Mouse (Mus musculus) spleen, postnatal 0 days (tissue): ENCODE measurements around the gene Nts. TPM values are rescaled to one million over a fixed set of nuclear protein-coding genes. Genes with fewer than 3 reads are reported as not detected.

ENCODE experiments used
- polyA plus RNA-seq: library from polyadenylated mRNA; unstranded; fragments of >200 nt; fragmentation: Nextera tagmentation; extraction: Ambion mirVana; gene quantifications from 2 replicates; pipeline ENCODE4 v1.2.1, GENCODE M21; 2015

Gene Nts
- 0.34 and 0.47 TPM in 2 replicates for polyA plus RNA-seq

GRCm38 (mm10) chr10:102490386-102490785 is at the start of gene Nts:
TSS of gene Nts (minus strand) at chr10:102490486.

DNA sequence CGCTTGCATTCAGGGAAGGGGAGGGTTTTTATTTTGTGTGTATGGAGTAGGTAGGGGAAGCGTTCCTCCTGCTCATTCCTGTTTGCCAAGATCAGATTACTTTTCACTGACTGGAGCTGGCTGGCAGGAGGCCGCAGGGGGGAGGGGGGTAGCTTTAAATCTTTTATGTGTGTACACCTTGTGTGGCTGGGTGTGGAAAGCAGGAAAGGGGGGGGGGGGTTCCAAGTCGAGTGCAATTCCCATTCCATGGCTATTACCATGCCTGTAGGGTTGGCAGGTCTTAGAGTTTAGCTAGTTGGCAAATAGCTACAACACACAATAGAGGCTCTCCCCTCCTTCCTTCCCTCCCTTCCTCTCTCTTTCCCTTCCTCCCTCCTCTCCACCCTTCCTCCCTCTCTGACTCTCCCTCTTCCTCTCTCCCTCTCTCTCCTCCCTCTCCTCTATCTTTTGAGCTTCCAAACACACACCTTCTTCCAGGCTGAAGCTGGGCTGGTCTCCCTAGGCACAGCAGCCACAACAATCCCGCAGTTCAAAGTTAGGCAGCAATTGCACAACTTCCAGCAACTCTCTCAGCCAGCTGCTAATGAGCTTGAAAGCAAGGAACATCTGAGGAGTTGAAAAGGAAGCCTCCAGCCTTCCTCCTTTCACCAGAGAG is 21.6 kb upstream of the Nts start, which contains the start of gene Rassf9:
Gene Rassf9 (plus strand): TSS at position 416 of the 655 bp plus-strand sequence.

Other genes with a start within 250 kb of the Nts start
- 0.34 and 0.59 TPM in 2 replicates for gene Rassf9, start 21.7 kb upstream of the Nts start, polyA plus RNA-seq